13 mouse cellular contexts compared by ENCODE assay signal in genomic region chr17:12204246-12204645, GRCm38 (mm10).
DNase-seq lines count a peak whose midpoint lies in the region; ATAC-seq and TF ChIP-seq lines count a peak whose summit lies in the region.
"Had no signal": no experiment of that assay in that cellular context is flagged by ENCODE, and none has a peak within 500 bp of the region (broad histone marks: within the 10 kb centered on the region; RNA-seq: fewer than 3 reads in every experiment).

No protein-coding gene starts in this region.

- no peaks in the 10 kb centered on the region for H3K36me3 ChIP-seq in forebrain, embryonic 13.5 days (ENCODE audit: poor library complexity, severe bottlenecking)
- no peaks in the 10 kb centered on the region; the same call in 1 of the 2 replicates for H3K36me3 ChIP-seq in forebrain, postnatal 0 days (ENCODE audit: insufficient read depth)
- no peaks in the 10 kb centered on the region for H3K36me3 ChIP-seq in stomach, embryonic 14.5 days (ENCODE audit: control insufficient read depth, insufficient read depth, low read length)
- no peaks in the 10 kb centered on the region for H3K36me3 ChIP-seq in stomach, postnatal 0 days (ENCODE audit: control insufficient read depth, insufficient read depth, low read length)
- no peaks in the 10 kb centered on the region for H3K36me3 ChIP-seq in intestine, embryonic 16.5 days (ENCODE audit: control insufficient read depth, insufficient read depth, low read length)
- no peaks in the 10 kb centered on the region for H3K36me3 ChIP-seq in stomach, embryonic 16.5 days (ENCODE audit: control insufficient read depth, insufficient read depth, low read length)
- H3K36me3 ChIP-seq: limb, embryonic 15.5 days had no signal

- H3K4me1 ChIP-seq in forebrain, embryonic 13.5 days = peaks cover 54% of the 10 kb centered on the region
- peaks cover 9% of the 10 kb centered on the region for H3K4me1 ChIP-seq in forebrain, postnatal 0 days (ENCODE audit: insufficient read depth)
- H3K4me1 ChIP-seq in stomach, embryonic 14.5 days (ENCODE audit: control insufficient read depth, insufficient read depth, low read length) = peaks cover 42% of the 10 kb centered on the region
- peaks cover 11% of the 10 kb centered on the region for H3K4me1 ChIP-seq in stomach, postnatal 0 days (replicated peaks; ENCODE audit: control insufficient read depth, insufficient read depth)
- peaks cover 50% of the 10 kb centered on the region for H3K4me1 ChIP-seq in intestine, embryonic 16.5 days (ENCODE audit: control insufficient read depth, insufficient read depth, low read length)
- H3K4me1 ChIP-seq in stomach, embryonic 16.5 days (ENCODE audit: control insufficient read depth, insufficient read depth, low read length) = peaks cover 48% of the 10 kb centered on the region

- no peak for ATAC-seq in forebrain, embryonic 13.5 days
- ATAC-seq in forebrain, postnatal 0 days = no peak
- no peak for ATAC-seq in stomach, embryonic 14.5 days (ENCODE audit: insufficient number of reproducible peaks, insufficient read depth, low FRiP score, low read depth)
- no peak for ATAC-seq in stomach, postnatal 0 days (ENCODE audit: low FRiP score, low TSS enrichment)
- no peak for ATAC-seq in intestine, embryonic 16.5 days
- no peak for ATAC-seq in stomach, embryonic 16.5 days (ENCODE audit: insufficient read depth, low FRiP score)
- ATAC-seq in activated CD4-positive, CD25-positive, alpha-beta regulatory T cell, adult 4 months = no peak

- TF ChIP-seq CTCF in forebrain, postnatal 0 days (IDR thresholded peaks at IDR 0.05; ENCODE audit: low read depth) = no peak
- TF ChIP-seq CTCF in stomach, postnatal 0 days (IDR thresholded peaks at IDR 0.05; ENCODE audit: low read depth) = no peak

- 70% methylated on average over 3 of the region's 3 CpGs for WGBS in forebrain, embryonic 13.5 days
- WGBS in forebrain, postnatal 0 days = 68% methylated on average over 3 of the region's 3 CpGs
- 64% methylated on average over 3 of the region's 3 CpGs for whole genome bisulfite sequencing in stomach, embryonic 14.5 days
- 74% methylated on average over 3 of the region's 3 CpGs for WGBS in stomach, postnatal 0 days
- WGBS in intestine, embryonic 16.5 days = 66% methylated on average over 3 of the region's 3 CpGs
- WGBS in stomach, embryonic 16.5 days = 64% methylated on average over 3 of the region's 3 CpGs

- H3K4me2 ChIP-seq in forebrain, embryonic 13.5 days = no peak overlapping the region
- H3K4me2 ChIP-seq in forebrain, postnatal 0 days (ENCODE audit: low read depth) = no peak overlapping the region
- H3K4me2 ChIP-seq in stomach, embryonic 14.5 days (replicated peaks; ENCODE audit: low read depth, low read length) = no peak overlapping the region
- H3K4me2 ChIP-seq in stomach, postnatal 0 days (replicated peaks; ENCODE audit: low read depth) = no peak overlapping the region
- H3K4me2 ChIP-seq in intestine, embryonic 16.5 days (ENCODE audit: low read depth, low read length) = no peak overlapping the region
- H3K4me2 ChIP-seq in stomach, embryonic 16.5 days (ENCODE audit: low read depth, low read length) = no peak overlapping the region
- H3K4me2 ChIP-seq: hindbrain, embryonic 13.5 days; limb, embryonic 15.5 days; neural tube, embryonic 12.5 days had no signal

- no peak overlapping the region for H3K4me3 ChIP-seq in forebrain, embryonic 13.5 days
- no peak overlapping the region for H3K4me3 ChIP-seq in forebrain, postnatal 0 days (ENCODE audit: low read depth, low read length)
- H3K4me3 ChIP-seq in stomach, embryonic 14.5 days (ENCODE audit: low read depth, low read length) = no peak overlapping the region
- H3K4me3 ChIP-seq in stomach, postnatal 0 days (ENCODE audit: low read depth, low read length) = no peak overlapping the region
- no peak overlapping the region for H3K4me3 ChIP-seq in intestine, embryonic 16.5 days (ENCODE audit: low read length)
- H3K4me3 ChIP-seq in stomach, embryonic 16.5 days (replicated peaks; ENCODE audit: low read length) = no peak overlapping the region
- H3K4me3 ChIP-seq: hindbrain, embryonic 13.5 days; limb, embryonic 15.5 days; neural tube, embryonic 12.5 days had no signal

- DNase-seq in forebrain, postnatal 0 days = no peak
- DNase-seq in stomach, postnatal 0 days (ENCODE audit: low spot score) = no peak
- DNase-seq in layer of hippocampus, postnatal 10 days (ENCODE audit: low spot score in 2 of 2) = no peak
- DNase-seq: embryo, embryonic 11 days; right cerebral cortex, postnatal 25 days had no signal

- no peak overlapping the region for H3K9ac ChIP-seq in forebrain, embryonic 13.5 days
- H3K9ac ChIP-seq in forebrain, postnatal 0 days = no peak overlapping the region
- no peak overlapping the region for H3K9ac ChIP-seq in stomach, embryonic 14.5 days (replicated peaks; ENCODE audit: low read depth, low read length)
- H3K9ac ChIP-seq in stomach, postnatal 0 days (ENCODE audit: low read length) = no peak overlapping the region
- 0 out of 2 replicates have a peak overlapping the region, but pooled peaks have one; percentile 19 for H3K9ac ChIP-seq in intestine, embryonic 16.5 days (ENCODE audit: low read depth, low read length)
- no peak overlapping the region for H3K9ac ChIP-seq in stomach, embryonic 16.5 days (ENCODE audit: low read length)
- H3K9ac ChIP-seq: limb, embryonic 15.5 days; neural tube, embryonic 12.5 days had no signal

- H3K27ac ChIP-seq in forebrain, embryonic 13.5 days = peak overlapping the region; percentile 49; the same call in 1 of the 2 replicates
- H3K27ac ChIP-seq in forebrain, postnatal 0 days (ENCODE audit: low read depth, low read length) = no peak overlapping the region
- peak overlapping the region; percentile 35; the same call in 1 of the 2 replicates for H3K27ac ChIP-seq in stomach, embryonic 14.5 days (ENCODE audit: low read length)
- H3K27ac ChIP-seq in stomach, postnatal 0 days (replicated peaks) = no peak overlapping the region; the same call in 1 of the 2 replicates
- no peak overlapping the region for H3K27ac ChIP-seq in intestine, embryonic 16.5 days (ENCODE audit: low read length)
- H3K27ac ChIP-seq in stomach, embryonic 16.5 days (ENCODE audit: low read length) = peak overlapping the region; percentile 87
- H3K27ac ChIP-seq: limb, embryonic 15.5 days; neural tube, embryonic 12.5 days had no signal

- no peaks in the 10 kb centered on the region for H3K9me3 ChIP-seq in forebrain, embryonic 13.5 days (replicated peaks)
- no peaks in the 10 kb centered on the region for H3K9me3 ChIP-seq in forebrain, postnatal 0 days (ENCODE audit: low read length)
- H3K9me3 ChIP-seq in stomach, embryonic 14.5 days (ENCODE audit: control insufficient read depth, low read depth, low read length) = no peaks in the 10 kb centered on the region
- H3K9me3 ChIP-seq in stomach, postnatal 0 days (ENCODE audit: control insufficient read depth, low read length) = no peaks in the 10 kb centered on the region
- no peaks in the 10 kb centered on the region for H3K9me3 ChIP-seq in intestine, embryonic 16.5 days (ENCODE audit: control insufficient read depth, low read length)
- H3K9me3 ChIP-seq in stomach, embryonic 16.5 days (replicated peaks; ENCODE audit: control insufficient read depth, low read length) = no peaks in the 10 kb centered on the region
- H3K9me3 ChIP-seq: hindbrain, embryonic 13.5 days; limb, embryonic 15.5 days; neural tube, embryonic 12.5 days had no signal

- H3K27me3 ChIP-seq in forebrain, embryonic 13.5 days = no peaks in the 10 kb centered on the region
- no peaks in the 10 kb centered on the region for H3K27me3 ChIP-seq in forebrain, postnatal 0 days (ENCODE audit: insufficient read depth, low read length)
- no peaks in the 10 kb centered on the region for H3K27me3 ChIP-seq in stomach, embryonic 14.5 days (ENCODE audit: control insufficient read depth, insufficient read depth, low read length)
- H3K27me3 ChIP-seq in stomach, postnatal 0 days (ENCODE audit: control insufficient read depth, insufficient read depth, low read length) = no peaks in the 10 kb centered on the region
- H3K27me3 ChIP-seq in intestine, embryonic 16.5 days (replicated peaks; ENCODE audit: control insufficient read depth, insufficient read depth, low read length) = no peaks in the 10 kb centered on the region
- H3K27me3 ChIP-seq in stomach, embryonic 16.5 days (ENCODE audit: control insufficient read depth, insufficient read depth, low read length) = no peaks in the 10 kb centered on the region
- H3K27me3 ChIP-seq: hindbrain, embryonic 13.5 days; limb, embryonic 15.5 days; neural tube, embryonic 12.5 days had no signal

- TF ChIP-seq EP300 in stomach, postnatal 0 days (optimal IDR thresholded peaks at IDR 0.05) = no peak

Comparison
In these comparisons a context has a peak if more than half of its experiments do, and no peak if none do; other contexts are left out.
1. H3K27ac ChIP-seq: peak in forebrain, embryonic 13.5 days (single experiment), stomach, embryonic 14.5 days (single experiment) and stomach, embryonic 16.5 days (single experiment); none in forebrain, postnatal 0 days (single experiment), stomach, postnatal 0 days (single experiment) and intestine, embryonic 16.5 days (single experiment).